Mouse (Mus musculus) heart, adult 2 months (tissue): ENCODE data around the gene Cfap97.
"Not testable (repeated sequence)": the region's sequence is repeated elsewhere in the genome, so short reads cannot be mapped to it uniquely, and the experiment has no call there.

ENCODE experiments used
- CTCF ChIP-seq: fragments of 200-600 bp; IDR thresholded peaks from 2 replicates; pipeline ENCODE4 v1.8.1; 2022; ENCODE audit warnings: antibody characterized with exemption, mild to moderate bottlenecking, moderate library complexity
- POLR2A ChIP-seq: fragments of 200-500 bp; IDR thresholded peaks from 2 replicates; pipeline ENCODE4 v1.6.1; 2011; ENCODE audit warnings: mild to moderate bottlenecking, low read depth, low read length, control low read depth; ENCODE audit not compliant: insufficient read depth

- not testable (repeated sequence) for TF ChIP-seq CTCF, POLR2A
Measured at GRCm38 (mm10) chr8:46231968-46232367, 80.4 kb downstream of the Cfap97 start.
